Mouse (Mus musculus) heart, adult 2 months (tissue): Measurements from ENCODE around the gene Supt16.

ENCODE experiments used
- CTCF ChIP-seq: fragments of 200-600 bp; IDR thresholded peaks from 2 replicates; pipeline ENCODE4 v1.8.1; 2022; ENCODE audit warnings: antibody characterized with exemption, mild to moderate bottlenecking, moderate library complexity
- EP300 ChIP-seq: fragments of 200-500 bp; IDR thresholded peaks from 2 replicates; pipeline ENCODE4 v1.6.1; 2011; ENCODE audit warnings: low read depth, low read length, control low read depth; ENCODE audit not compliant: insufficient read depth

DNA sequence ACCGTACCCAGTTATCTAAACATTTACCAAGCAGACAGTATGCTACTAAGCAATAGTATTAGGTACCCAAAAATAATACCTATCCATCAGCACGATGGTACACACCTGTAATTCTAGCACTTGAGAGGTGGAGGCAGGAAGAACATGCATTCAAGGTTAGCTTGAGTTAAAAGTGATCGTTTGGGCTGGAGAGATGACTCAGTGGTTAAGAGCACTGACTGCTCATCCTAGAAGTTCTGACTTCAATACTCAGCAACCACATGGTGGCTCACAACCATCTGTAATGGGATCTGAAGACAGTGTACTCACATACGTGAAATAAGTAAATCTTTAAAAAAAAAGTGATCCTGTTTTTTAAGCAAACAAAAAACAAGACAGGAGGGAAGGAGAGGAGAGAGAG lies 48.9 kb upstream of the Supt16 start:
- TF ChIP-seq CTCF (no peak), EP300 (no peak)
